Mouse (Mus musculus) neutrophil, adult 59 days (primary cell): ENCODE data around the gene Akr1c6. TPM values are rescaled to one million over a fixed set of nuclear protein-coding genes. Genes with fewer than 3 reads are reported as not detected.

Experiments
- total RNA-seq, 2 experiments: library from RNA; stranded (reverse); gene quantifications; 1 replicate in 1 of 2; 2 replicates in 1 of 2; pipeline ENCODE4 v1.2.4; 2023

Gene Akr1c6
- not detected for total RNA-seq

GRCm38 (mm10) chr13:4434006-4434405 is at the start of gene Akr1c6:
Gene Akr1c6 (plus strand): TSS chr13:4434306.

Other genes with a start within 250 kb of the Akr1c6 start
- gene Akr1c13, start 243.2 kb upstream of the Akr1c6 start, total RNA-seq: 1 to 10 TPM; 6.7 to 9.7 TPM
- not detected for gene Akr1c19, start 205.6 kb upstream of the Akr1c6 start, total RNA-seq
- gene Akr1c12, start 154.9 kb upstream of the Akr1c6 start, total RNA-seq: not detected
- not detected for gene Akr1c20, start 89.0 kb downstream of the Akr1c6 start, total RNA-seq
- gene Akr1c21, start 139.8 kb downstream of the Akr1c6 start, total RNA-seq: not detected
- gene Akr1e1, start 174.9 kb downstream of the Akr1c6 start, total RNA-seq: 1 to 10 TPM in 1 of 2 experiments, under 1 TPM in 1; 1.00 to 6.8 TPM